Mouse (Mus musculus): Measurements from ENCODE around the gene Pde1c. TPM values are rescaled to one million over a fixed set of nuclear protein-coding genes. Genes with fewer than 3 reads are reported as not detected.

Pde1c gene
- polyA plus RNA-seq, 1 experiment = 1.9 TPM

- TF ChIP-seq CTCF (IDR thresholded peaks at IDR 0.05; ENCODE audit: borderline replicate concordance, insufficient read depth, low read length) = no peak
- no peak for TF ChIP-seq POLR2A (IDR thresholded peaks at IDR 0.05; ENCODE audit: low read depth, low read length)
- Histone ChIP-seq H3K4me3 (ENCODE audit: insufficient read depth, low read length) (no peak overlapping the region), H3K27ac (ENCODE audit: insufficient read depth, low read length) (no peak overlapping the region), H3K4me1 (ENCODE audit: control insufficient read depth, insufficient read depth, low read length) (no peaks in the 10 kb centered on the region)
Observed at GRCm38 (mm10) chr6:56027318-56027717, 541.6 kb downstream of the Pde1c start.

GRCm38 (mm10) chr6:56025533-56025932, 543.4 kb downstream of the Pde1c start:
- TF ChIP-seq POLR2A (IDR thresholded peaks at IDR 0.05; ENCODE audit: low read depth, low read length) = no peak
- H3K4me3 ChIP-seq (ENCODE audit: insufficient read depth, low read length) = no peak overlapping the region

More at GRCm38 (mm10) chr6:56025533-56025932, 543.4 kb downstream of the Pde1c start:
- no peak overlapping the region for H3K27ac ChIP-seq (ENCODE audit: insufficient read depth, low read length)
- no peaks in the 10 kb centered on the region for H3K4me1 ChIP-seq (ENCODE audit: control insufficient read depth, insufficient read depth, low read length)

Other genes with a start within 250 kb of the Pde1c start
- 92.4 and 119 TPM in 2 replicates for gene Lsm5, start 135.6 kb upstream of the Pde1c start, polyA plus RNA-seq (2011; ENCODE audit: insufficient read length, low read depth, missing spikeins)
- gene Avl9, start 145.8 kb upstream of the Pde1c start, polyA plus RNA-seq (2011; ENCODE audit: insufficient read length, low read depth, missing spikeins) = 13.2 and 14.8 TPM in 2 replicates
- 37.8 and 47.3 TPM in 2 replicates for gene Kbtbd2, start 228.7 kb upstream of the Pde1c start, polyA plus RNA-seq (2011; ENCODE audit: insufficient read length, low read depth, missing spikeins)

Data from embryonic fibroblast, embryonic 13.5 days (primary cell).